Mouse (Mus musculus) E14TG2a.4 (cell line): Measurements from ENCODE around the gene Thnsl1.

Source experiments
- CTCF ChIP-seq: conservative IDR thresholded peaks from 2 replicates; pipeline ENCODE4 v1.5.1; 2014; ENCODE audit warnings: low read length
- POU5F1 ChIP-seq: IDR thresholded peaks from 2 replicates; pipeline ENCODE4 v1.6.1; 2014; ENCODE audit warnings: low read length, borderline replicate concordance

DNA sequence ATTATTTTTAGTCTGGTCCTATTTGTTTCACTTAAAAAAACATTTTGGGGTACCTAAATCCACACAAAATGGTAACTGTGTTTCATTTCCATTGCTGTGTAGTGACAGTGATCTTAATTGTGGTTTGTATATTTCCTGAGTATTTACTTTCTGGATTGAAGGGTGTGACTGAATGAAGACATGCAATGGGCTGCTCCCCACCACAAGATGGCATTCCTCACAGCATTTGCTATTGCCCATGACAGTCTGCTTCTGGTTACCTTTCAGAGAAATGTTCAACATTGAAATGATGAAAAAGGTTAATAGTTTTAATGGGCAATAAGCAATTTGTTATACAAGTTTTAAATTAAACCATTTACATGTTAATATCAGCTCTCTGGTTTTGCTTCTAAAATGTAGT lies 8.8 kb downstream of the Thnsl1 start:
- TF ChIP-seq CTCF (no peak), POU5F1 (no peak)
